Mouse (Mus musculus) hematopoietic stem cell, adult 5-6 weeks (primary cell): ENCODE data around the gene Ehd3. TPM values are rescaled to one million over a fixed set of nuclear protein-coding genes. Genes with fewer than 3 reads are reported as not detected.
"Not testable (repeated sequence)": the region's sequence is repeated elsewhere in the genome, so short reads cannot be mapped to it uniquely, and the experiment has no call there.

Experiments
- ATAC-seq, 2 experiments: fragments of 125-278 bp in 1 of 2; replicated peaks in 1 of 2; 2 replicates each; pipeline ENCODE4 v1.8.0; 2016 to 2017; ENCODE audit warnings: inconsistent platforms in 2 of 2, mild to moderate bottlenecking in 2 of 2, moderate number of reproducible peaks in 2 of 2, low read depth in 1 of 2, moderate TSS enrichment in 1 of 2; ENCODE audit not compliant: low FRiP score in 2 of 2, poor library complexity in 2 of 2, severe bottlenecking in 2 of 2, insufficient read depth in 1 of 2, low TSS enrichment in 1 of 2
- total RNA-seq: library from RNA; stranded (forward); fragments of 172-1452, 232-1000 nt; gene quantifications from 2 replicates; pipeline ENCODE4 v1.2.3, GENCODE M21; 2017

Gene Ehd3
- total RNA-seq, 1 experiment from 2014 or later = 6.4 TPM

DNA sequence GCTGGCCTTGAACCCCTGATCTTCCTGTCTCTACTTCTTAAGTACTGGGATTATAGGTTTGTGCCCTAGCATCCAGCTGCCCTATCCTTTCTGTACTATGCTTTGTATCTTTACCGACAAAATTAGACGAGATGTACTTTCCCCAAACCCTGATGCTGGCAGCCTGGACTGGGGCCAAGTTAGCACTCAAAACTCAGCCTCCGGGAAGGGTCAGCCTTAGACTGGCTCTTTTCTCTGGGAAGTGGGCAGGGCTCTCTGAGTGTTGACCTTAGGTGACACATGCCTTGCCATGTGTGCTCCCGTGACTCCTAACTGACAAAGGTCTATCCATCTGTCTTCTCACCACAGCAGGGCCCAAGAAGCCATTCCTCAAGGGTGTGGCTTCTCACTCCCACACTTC, 16.8 kb downstream of the Ehd3 start:
- ATAC-seq = no peak

DNA sequence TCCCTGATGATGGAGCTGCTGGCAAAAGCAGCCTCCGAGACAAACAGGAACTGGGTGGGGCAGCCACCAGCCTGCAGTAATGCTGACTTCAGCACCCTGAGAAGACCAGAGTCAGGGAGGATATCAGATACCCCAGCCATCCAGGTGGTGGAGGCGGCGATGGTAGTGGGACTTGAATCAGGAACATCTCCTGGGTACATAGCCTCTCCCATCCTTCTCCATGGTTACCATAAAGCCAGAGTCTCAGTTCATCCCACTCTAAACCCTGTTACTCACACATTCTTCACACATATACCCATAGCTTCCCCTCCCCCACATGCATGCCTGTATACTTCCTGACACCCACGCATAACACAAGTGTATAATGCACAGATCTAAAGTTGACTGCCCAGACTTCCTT, 18.3 kb downstream of the Ehd3 start:
- no peak for ATAC-seq

- ATAC-seq = no peak
Observed at GRCm38 (mm10) chr17:73823121-73824021, 19.4 kb downstream of the Ehd3 start.

GRCm38 (mm10) chr17:73824022-73824340, 20.0 kb downstream of the Ehd3 start:
- no peak for ATAC-seq

DNA sequence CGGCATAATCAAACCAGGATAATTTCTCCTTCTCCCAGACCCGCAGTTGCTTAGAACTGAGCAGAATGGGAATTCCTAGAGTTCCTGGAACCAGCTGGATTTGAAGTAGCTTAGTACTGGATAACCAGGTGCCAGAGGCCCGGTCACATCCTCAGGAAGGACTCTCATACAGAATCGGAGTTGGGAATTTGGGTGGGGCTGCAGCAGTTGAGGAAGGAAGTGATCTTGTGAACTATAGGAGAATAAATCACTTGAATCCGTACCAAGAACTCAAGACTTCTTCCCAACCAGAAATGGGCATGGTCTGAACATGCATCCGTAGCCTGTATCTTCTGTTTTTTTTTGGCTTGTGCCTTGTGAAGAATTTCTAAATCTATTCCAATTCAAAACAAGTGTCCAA, 22.2 kb downstream of the Ehd3 start:
- no peak for ATAC-seq

DNA sequence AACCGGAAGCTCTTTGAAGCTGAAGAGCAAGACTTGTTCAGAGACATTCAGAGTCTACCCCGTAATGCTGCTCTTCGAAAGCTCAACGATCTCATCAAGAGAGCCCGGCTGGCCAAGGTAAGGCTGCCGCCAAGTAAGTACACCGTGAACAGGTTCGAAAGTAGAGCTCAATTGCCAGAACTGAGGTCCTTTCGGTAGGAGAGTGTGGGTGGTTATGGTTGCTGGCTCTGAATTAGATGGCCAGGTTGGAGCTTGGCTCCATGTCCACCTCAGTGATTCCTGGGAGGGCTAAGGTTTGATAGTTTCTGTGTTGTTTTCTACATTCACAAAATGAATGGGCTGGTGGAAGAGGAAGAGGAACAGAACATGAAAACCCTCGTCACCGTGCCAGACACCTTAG, 23.5 kb downstream of the Ehd3 start:
- ATAC-seq = no peak

DNA sequence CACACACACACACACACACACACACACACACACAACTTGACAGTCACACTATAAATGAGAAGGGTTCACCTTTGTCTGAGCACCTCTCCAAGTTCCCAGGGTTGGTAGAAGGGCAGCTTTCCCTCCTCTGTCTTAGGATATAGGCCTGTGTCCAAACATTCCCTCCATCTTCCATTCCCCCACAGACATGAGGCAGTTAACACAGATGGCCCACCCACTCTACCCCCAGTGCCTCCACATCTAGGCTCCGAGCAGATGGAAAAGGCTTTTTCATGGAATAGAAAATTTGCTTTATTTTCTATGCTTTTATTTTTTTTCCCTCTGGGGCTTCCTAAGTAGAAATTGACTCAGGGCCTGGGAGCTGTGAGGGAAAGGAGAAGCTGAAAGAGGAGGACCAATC, 26.6 kb downstream of the Ehd3 start:
- ATAC-seq = no peak

GRCm38 (mm10) chr17:73831427-73831826, 27.5 kb downstream of the Ehd3 start:
- no peak for ATAC-seq

DNA sequence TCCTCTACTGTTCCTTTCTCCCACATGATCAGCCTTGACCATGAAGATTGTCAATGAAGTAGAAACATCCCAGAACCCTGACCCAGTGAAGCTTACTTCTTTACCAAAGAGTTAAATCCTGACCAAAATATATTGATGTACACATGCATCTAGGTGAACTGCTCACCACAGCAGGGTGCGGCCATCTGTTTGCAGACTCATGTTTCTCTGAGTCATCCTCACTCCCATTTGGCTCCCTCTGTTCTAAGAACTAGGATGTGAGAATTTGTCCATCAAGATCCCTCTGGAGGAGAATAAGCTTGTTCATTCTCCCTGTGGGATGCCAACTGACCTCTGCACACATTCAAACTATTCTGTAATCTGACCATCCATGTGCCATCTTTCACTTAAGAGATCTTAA, 29.0 kb downstream of the Ehd3 start:
- no peak for ATAC-seq

DNA sequence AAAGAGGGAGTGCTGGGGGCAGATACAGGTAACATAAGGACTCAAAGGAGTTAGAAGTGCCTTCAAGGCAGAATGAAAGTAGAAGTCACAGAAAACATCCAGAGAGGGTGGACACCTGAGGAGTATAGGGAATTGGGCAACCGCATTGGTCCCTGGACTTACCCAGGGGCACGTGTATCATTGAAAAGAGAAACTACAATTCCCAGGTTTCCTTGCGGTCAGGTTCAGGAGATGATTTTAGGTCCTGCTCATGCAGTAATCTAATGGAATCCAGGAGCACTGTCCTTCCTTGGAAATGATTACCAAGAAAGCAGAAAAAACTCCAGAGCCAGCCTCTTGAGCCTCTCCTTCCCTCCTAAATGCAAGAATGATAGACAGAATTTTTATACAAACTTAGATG, 29.5 kb downstream of the Ehd3 start:
- no peak for ATAC-seq

GRCm38 (mm10) chr17:73836601-73837000, 32.7 kb downstream of the Ehd3 start:
- no peak for ATAC-seq

DNA sequence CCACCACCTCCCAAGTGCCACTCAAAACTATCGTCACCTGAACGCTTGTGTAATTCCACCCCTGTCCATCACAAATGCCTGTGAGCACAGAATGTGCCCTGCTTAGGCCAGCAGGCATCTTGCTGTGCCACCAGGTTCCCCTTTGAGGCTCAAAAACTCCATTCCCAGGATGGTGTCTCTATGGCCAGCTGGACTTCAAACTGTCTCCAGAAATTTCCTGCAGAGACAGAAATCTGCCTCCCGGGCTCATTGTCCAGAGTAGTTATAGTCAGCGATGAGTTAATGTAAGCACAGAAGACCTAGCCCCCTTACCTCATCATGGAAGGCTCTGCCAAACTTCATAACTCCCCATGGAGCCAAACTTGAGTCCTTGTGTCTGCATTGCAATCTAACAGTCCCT, 33.3 kb downstream of the Ehd3 start:
- no peak for ATAC-seq

DNA sequence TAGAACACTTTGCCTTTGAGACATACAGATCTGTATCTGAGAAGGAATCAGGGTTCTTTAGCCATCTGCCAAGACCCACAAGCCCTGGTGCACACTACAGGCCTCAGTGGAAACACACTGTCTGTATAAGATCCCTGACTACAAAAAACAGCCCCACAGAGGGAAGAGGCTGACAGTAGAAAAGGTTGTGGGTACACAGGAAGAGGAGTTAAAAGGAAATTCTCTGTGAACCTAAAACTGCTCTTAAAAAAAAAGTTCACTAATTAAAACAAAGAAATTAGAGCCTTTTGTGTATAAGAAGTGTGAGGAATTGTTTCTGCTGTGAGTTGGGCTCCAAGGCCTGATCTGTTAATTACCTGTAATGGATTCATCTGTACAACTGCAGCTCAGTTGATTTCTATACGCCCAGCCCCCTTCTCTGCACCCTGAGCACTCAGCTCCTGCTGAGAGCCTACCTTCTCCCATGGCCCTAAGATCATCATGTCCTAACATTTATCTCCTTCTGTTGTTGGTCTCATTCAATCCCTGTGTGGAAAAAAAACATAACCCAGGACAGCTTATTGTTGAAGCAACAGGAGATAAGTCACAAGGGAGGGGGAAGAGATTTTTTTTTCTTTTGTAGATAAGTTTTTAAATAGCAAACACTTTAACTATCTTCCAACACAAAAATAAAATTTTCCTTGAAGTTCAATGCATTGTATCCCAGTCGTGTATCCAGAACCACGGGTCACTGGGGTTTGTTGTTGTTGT, 35.3 kb downstream of the Ehd3 start:
- ATAC-seq = no peak

- ATAC-seq = not testable (repeated sequence)
Observed at GRCm38 (mm10) chr17:73839876-73840275, 35.9 kb downstream of the Ehd3 start.

DNA sequence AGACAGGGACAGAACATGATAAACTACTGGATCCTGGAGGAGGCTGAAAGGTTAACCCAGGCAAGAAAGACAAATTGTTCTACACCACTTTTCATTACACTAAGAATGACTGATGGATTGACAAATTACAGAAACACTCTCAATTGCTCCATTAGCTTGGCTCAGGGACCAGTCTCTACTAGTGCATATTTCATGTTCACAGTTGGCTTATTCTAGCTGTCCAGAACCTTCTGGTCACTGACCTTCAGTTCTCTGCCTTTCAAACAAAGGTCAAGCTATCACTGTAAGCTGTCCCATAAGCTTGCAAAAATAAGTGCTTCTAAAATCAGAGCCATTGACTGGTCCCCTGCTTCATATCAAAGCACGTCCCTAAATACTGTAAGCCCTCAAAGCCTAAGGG, 39.0 kb downstream of the Ehd3 start:
- ATAC-seq = no peak

DNA sequence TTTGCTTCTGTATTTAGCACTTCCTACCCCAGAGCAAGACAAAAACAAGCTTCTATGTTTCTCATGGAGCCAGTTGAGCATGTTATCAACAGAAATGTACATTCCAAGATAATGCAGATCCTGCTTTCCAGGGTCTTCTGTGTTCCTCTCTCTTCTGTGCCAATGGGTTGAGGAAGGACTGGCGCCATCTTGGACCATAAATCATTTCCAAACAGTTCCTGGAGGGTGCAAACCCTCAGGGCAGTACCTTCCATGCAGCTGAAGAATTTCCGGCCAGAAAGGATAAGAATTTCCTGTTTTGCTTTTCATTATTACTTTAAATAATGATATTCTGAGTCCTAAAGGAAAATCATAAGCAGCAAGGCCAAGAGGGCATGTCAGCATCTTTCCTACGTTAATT, 41.7 kb downstream of the Ehd3 start:
- ATAC-seq = no peak

- ATAC-seq = no peak
Observed at GRCm38 (mm10) chr17:73847399-73847798, 43.5 kb downstream of the Ehd3 start.

DNA sequence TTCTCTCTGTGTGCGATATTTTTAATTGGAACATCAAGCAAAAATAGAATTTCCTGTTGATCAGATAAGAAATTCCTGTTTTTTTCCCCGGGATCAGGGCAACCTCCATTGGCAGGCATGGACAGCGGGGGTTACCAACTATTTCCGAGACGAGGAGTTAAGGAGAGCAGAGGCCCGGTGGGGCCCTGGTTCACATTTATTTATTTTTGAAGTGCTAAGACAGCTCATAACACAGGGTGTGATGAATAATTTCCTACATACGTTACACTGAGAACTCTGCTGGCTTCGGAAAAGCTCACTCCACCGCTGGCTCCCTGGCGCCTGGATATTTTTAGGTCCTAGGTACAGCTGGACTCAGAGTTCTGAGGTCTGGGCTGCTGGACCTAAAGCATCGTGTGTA, 49.1 kb downstream of the Ehd3 start:
- ATAC-seq = no peak

DNA sequence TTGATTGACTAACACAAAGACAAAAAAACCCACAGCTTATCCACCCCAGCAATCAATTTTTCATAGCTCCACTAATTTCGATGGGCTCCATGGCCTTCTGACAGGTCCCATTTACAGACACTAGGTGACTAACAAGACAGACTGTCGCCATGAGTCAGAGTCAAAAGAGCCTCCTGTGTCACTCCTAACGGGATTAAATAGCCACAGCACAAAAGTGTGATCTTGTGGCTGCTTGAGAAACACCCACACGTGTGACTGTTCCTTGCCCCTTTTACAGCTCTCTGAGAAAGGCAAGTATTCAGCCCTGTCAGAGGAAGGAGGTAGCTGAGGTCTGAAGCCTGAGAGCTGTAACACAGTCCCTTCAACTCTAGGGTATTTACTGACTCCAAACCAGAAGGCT, 49.8 kb downstream of the Ehd3 start:
- no peak for ATAC-seq
